ENCODE assay signal across 9 mouse cellular contexts in genomic region chrX:136820250-136820649, GRCm38 (mm10). TPM values are rescaled to one million over a fixed set of nuclear protein-coding genes. Genes with fewer than 3 reads are reported as not detected.
DNase-seq lines count a peak whose midpoint lies in the region; ATAC-seq lines count a peak whose summit lies in the region.
"Had no signal": no experiment of that assay in that cellular context is flagged by ENCODE, and none has a peak within 500 bp of the region (broad histone marks: within the 10 kb centered on the region; RNA-seq: fewer than 3 reads in every experiment).

No protein-coding gene starts in this region.

- DNase-seq in liver, result peak; percentile 49
- DNase-seq in cerebellum, postnatal 14 days, result peak; percentile 82 to 86
- peak; percentile 76 to 86 for DNase-seq in frontal cortex, postnatal 36 days (ENCODE audit: low spot score in 2 of 2)
- DNase-seq in kidney, adult 8-10 months, result peak; percentile 35 to 68
- DNase-seq in limb, embryonic 11.5 days (ENCODE audit: low spot score), result peak; percentile 80
- DNase-seq in natural killer cell, adult 2 months (ENCODE audit: low spot score in 2 of 2), result peak; percentile 7 to 19
- DNase-seq in spleen, postnatal 4 days (ENCODE audit: low spot score in 2 of 2), result peak; percentile 19 to 68

- no peaks in the 10 kb centered on the region for H3K9me3 ChIP-seq in liver, embryonic 12.5 days (replicated peaks)
- H3K9me3 ChIP-seq in limb, embryonic 11.5 days (ENCODE audit: control insufficient read depth, low read length), result no peaks in the 10 kb centered on the region

- no peak for ATAC-seq in liver, embryonic 12.5 days
- no peak for ATAC-seq in limb, embryonic 11.5 days (ENCODE audit: insufficient number of reproducible peaks, low FRiP score, low TSS enrichment, low read depth)

- no peaks in the 10 kb centered on the region for H3K36me3 ChIP-seq in liver, embryonic 12.5 days
- H3K36me3 ChIP-seq in limb, embryonic 11.5 days (ENCODE audit: control insufficient read depth, insufficient read depth, low read length), result no peaks in the 10 kb centered on the region

- no peak overlapping the region for H3K4me2 ChIP-seq in liver, embryonic 12.5 days
- no peak overlapping the region for H3K4me2 ChIP-seq in limb, embryonic 11.5 days (ENCODE audit: low read depth, severe bottlenecking)

- no peaks in the 10 kb centered on the region for H3K4me1 ChIP-seq in liver, embryonic 12.5 days
- H3K4me1 ChIP-seq in limb, embryonic 11.5 days (ENCODE audit: control insufficient read depth, insufficient read depth, low read length), result no peaks in the 10 kb centered on the region

- 27% methylated on average over 1 of the region's 1 CpGs for WGBS in liver, embryonic 12.5 days (ENCODE audit: insufficient replicate concordance)
- WGBS in limb, embryonic 11.5 days, result 4% methylated on average over 1 of the region's 1 CpGs

- H3K9ac ChIP-seq in liver, embryonic 12.5 days, result no peak overlapping the region
- H3K9ac ChIP-seq in limb, embryonic 11.5 days (ENCODE audit: low read length), result no peak overlapping the region

- H3K27me3 ChIP-seq in liver, embryonic 12.5 days (replicated peaks), result no peaks in the 10 kb centered on the region; the same call in 1 of the 2 replicates
- H3K27me3 ChIP-seq in limb, embryonic 11.5 days (ENCODE audit: control insufficient read depth, insufficient read depth, low read length), result peaks cover 7% of the 10 kb centered on the region; the same call in 1 of the 2 replicates

- H3K27ac ChIP-seq in liver, embryonic 12.5 days, result no peak overlapping the region
- no peak overlapping the region for H3K27ac ChIP-seq in limb, embryonic 11.5 days (replicated peaks; ENCODE audit: low read depth, low read length)

- H3K4me3 ChIP-seq in liver, embryonic 12.5 days, result no peak overlapping the region
- H3K4me3 ChIP-seq in limb, embryonic 11.5 days (ENCODE audit: low read depth, low read length), result no peak overlapping the region

RNA-seq across cellular contexts. Expression of gene Plp1, which starts 2.2 kb away (rescaled TPM):
- polyA plus RNA-seq in liver, embryonic 12.5 days (2016; fragmentation: Nextera tagmentation; extraction: Ambion mirVana), result 0.91 and 1.0 TPM in 2 replicates
- 4.9 and 5.0 TPM in 2 replicates for polyA plus RNA-seq in limb, embryonic 11.5 days (2014; fragmentation: Nextera tagmentation; extraction: Ambion mirVana)

RNA-seq across cellular contexts. Expression of gene Glra4, which starts 40.3 kb away (rescaled TPM):
- not detected in 2 replicates for polyA plus RNA-seq in liver, embryonic 12.5 days (2016; fragmentation: Nextera tagmentation; extraction: Ambion mirVana)
- polyA plus RNA-seq in limb, embryonic 11.5 days (2014; fragmentation: Nextera tagmentation; extraction: Ambion mirVana), result 0.16 TPM in 1 of 2 replicates, not detected in the other
- polyA plus RNA-seq: stomach, embryonic 16.5 days had no signal

RNA-seq across cellular contexts. Expression of gene Rab9b, which starts 48.3 kb away (rescaled TPM):
- polyA plus RNA-seq in liver, embryonic 12.5 days (2016; fragmentation: Nextera tagmentation; extraction: Ambion mirVana), result not detected in 2 replicates
- polyA plus RNA-seq in limb, embryonic 11.5 days (2014; fragmentation: Nextera tagmentation; extraction: Ambion mirVana), result 0.12 and 0.51 TPM in 2 replicates

Comparison
In these comparisons a context has a peak if more than half of its experiments do, and no peak if none do; other contexts are left out.
1. DNase-seq: peak in every context shown above with its lines; median percentile 84 in cerebellum, postnatal 14 days; 81 in frontal cortex, postnatal 36 days; 80 in limb, embryonic 11.5 days; 52 in kidney, adult 8-10 months; 49 in liver; 44 in spleen, postnatal 4 days; 13 in natural killer cell, adult 2 months.